Mouse (Mus musculus): ENCODE data around the gene Dohh. TPM values are rescaled to one million over a fixed set of nuclear protein-coding genes. Genes with fewer than 3 reads are reported as not detected.

Dohh gene
- polyA plus RNA-seq, 1 experiment = 96.3 TPM

DNA sequence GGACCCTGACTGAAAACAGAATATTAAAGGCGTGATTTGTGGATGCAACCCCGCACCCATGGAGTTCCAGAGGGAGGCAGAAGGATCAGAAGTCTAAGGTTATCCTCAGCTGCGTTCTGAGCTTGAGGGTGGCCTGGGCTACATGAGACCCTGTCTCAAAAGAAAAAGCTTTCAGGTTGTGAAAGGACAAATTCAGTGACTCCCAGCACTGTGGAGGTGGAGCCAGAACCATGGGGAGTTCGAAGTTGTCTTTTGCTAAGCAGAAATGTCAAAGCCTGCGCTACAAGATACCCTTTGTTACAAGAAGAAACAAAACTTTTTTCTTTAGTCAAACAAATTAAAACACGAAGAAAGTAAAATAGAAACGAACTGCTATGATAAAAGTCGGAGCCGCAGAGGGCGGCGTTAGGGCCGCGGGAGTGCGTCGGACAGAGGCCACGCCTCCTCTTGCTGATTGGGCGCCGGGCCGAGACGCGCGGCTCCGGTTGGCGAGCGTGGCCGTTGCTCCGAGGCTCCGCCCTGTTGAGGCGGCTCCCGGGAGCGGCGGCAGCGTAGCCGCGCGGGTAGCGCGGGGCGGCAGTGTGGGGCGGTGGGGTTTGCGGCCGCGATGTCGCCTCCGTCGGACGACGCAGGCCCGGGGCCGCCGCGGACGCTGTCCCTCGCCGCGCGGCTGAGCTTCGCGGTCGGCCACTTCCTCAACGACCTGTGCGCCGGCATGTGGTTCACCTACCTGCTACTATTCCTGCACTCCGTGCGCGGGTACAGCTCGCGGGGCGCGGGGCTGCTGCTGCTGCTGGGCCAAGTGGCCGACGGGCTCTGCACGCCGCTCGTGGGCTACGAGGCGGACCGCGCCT lies 27.0 kb upstream of the Dohh start, which contains the start of gene Mfsd12:
Gene Mfsd12, plus strand, starts transcription at position 501 of the 854 bp plus-strand sequence.
- DNase-seq (ENCODE audit: low read depth) = no peak

DNA sequence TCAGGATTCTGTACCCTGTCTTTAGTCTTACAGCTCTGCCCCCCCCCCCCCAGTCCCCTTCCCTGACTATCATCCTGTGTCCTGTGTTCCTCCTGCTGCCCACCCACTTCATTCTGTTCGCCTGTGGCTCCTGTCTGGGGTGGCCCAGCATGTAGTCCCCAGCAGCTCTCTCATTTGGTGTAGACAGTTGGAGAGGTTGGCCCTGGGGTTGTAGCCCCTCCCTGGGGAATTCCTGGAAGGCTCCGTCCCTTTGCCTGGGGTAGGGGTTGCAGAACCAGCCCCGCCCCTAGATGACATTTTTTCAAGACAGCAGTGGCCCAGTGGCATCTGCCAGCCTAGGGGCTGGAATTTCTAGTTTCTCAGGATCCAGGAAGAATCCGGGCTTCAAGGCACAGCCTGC lies 26.0 kb upstream of the Dohh start:
- no peak for DNase-seq (ENCODE audit: low read depth)

DNA sequence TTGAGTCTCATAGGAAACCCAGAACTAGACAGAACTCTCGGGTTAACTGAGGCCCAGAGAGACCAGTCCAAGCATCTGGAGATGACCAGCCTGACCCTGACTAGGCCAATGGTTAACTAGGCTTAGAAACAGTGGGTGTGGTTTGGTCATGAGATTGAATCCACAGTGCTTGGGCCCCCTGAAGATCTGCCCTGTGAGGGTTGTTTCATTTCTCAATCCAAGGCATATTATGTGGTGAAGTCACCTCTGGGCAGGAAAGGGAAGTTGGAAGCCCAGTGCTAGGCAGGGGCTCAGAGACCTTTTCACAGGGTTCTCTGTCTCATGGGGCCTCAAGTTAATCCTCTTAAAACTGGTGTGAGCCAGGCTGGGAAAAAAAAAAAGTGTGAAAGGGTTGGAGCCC lies 25.4 kb upstream of the Dohh start:
- no peak for DNase-seq (ENCODE audit: low read depth)

DNA sequence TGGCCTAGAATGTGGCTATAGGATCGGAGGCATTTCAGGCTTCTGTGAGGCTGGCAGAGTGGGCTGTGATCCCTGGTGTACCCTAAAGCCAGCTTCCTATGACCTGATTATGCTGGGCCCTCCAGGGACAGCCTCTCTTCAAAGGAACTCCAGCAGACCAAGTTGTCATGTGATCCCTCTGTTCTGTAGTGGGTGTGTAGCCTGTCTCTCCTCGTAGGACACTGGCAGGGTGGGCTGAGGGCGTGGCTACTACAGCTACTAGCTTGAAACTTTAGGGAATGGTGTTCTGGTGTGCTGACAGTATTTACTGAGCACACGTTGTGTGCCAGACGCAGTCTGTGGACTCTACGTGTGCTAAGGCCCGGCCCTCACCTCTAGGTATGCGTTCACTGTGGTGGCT lies 23.5 kb upstream of the Dohh start:
- no peak for DNase-seq (ENCODE audit: low read depth)

DNA sequence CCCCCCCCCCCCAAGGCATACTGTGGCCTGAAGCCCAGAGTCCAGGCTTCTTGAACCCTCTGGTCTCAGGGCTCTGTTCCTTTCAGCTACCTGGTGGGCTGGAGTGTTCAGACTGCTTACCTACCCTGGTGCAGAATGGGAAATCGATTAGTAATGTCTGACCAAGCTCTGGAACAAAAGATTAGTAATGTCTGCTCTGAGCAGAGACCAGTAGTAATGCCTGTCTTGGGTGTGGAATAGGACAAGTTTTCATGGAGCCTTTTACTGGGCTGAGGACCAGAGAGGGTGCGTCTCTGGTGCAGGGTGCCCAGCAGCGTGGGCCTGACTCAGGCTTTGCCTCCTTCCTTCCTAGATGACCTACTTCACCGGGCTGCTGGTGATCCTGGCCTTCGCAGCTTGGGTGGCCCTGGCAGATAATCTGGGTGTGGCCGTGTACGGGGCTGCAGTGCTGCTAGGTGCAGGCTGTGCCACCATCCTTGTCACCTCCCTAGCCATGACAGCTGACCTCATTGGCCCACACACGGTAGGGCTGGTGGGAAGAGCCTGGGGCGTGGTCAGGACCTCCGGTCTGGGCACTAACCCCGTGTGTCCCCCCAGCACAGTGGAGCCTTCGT lies 21.8 kb upstream of the Dohh start:
- DNase-seq (ENCODE audit: low read depth) = no peak

DNA sequence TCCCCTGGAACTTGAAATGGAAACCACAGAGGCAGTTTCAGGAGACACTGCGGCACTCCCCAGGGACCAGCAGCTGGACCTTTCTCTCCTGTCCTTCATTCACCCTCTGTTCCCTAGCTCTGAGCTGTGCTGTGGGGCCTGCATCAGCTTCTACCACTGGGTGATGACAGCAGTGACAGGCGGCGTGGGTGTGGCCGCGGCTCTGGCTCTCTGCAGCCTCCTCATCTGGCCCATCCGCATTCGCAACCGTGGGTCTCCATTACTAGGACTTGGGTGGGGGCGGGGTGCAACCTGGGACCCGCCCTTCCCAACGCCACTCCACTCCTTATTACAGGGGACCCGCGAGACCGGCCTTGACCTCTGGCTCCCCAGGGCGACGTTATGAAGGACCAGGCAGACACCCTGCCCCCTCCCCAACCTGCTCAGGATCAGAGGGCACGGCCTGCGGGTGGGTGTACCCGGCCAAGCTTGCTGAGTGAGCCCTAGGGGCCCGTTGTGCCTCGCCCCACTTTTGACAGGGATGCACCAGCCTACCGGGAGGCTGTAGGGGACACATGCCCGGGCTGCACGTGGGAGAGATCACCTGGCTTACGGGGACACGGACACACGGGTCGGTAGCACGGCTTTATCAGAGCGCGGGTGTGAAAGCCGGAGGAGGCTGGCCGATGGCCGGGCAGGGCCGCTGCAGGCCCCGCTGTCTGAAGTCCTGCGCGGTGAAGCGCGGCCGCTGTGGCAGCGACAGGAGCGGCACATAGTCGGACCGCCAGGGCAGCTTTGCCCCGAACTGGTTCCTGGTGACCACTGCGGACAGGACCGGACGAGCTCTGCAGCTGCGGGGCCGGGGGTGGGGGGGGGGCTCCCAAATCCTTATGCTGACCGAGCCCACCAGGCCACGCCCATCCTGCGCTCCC lies 20.5 kb upstream of the Dohh start:
- DNase-seq (ENCODE audit: low read depth) = no peak

DNA sequence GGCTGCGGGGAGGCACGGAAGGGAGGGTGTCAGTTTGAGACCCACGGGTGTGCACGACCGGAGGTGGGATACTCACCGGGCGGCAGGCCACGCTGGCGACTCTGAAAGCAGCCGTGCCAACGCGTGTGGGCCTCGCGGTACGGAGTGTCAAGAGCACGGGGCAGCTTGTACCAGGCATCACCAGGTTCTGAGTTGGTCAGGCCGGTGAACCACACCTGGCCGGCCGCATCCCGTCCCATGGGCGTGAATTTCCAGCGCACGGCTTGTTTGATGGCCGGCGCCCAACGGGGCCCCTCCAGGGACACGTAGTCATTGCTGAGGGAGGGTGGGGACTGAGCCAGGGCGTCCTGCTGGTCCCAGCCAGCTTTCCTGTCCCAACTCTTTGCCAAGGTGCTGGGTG lies 19.6 kb upstream of the Dohh start:
- no peak for DNase-seq (ENCODE audit: low read depth)

DNA sequence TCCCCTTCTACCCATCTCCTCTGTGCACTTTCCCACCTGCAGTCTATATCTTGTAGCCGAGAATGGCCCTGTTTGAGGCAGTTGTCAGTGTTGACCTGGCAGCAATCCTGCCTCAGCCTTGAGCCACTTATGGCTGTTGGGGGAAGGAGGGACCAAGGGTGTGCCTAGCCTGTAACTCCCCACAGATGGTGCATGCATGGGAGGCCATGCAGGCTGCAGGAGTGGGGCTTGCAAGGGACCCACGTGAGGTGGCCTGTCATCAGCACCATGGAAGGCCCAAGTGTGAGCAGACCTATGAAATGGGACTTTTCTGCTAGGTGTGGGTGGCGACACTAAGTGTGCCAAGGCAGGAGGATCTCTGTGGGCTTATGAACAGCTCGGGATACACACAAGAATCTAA lies 19.2 kb upstream of the Dohh start:
- no peak for DNase-seq (ENCODE audit: low read depth)

DNA sequence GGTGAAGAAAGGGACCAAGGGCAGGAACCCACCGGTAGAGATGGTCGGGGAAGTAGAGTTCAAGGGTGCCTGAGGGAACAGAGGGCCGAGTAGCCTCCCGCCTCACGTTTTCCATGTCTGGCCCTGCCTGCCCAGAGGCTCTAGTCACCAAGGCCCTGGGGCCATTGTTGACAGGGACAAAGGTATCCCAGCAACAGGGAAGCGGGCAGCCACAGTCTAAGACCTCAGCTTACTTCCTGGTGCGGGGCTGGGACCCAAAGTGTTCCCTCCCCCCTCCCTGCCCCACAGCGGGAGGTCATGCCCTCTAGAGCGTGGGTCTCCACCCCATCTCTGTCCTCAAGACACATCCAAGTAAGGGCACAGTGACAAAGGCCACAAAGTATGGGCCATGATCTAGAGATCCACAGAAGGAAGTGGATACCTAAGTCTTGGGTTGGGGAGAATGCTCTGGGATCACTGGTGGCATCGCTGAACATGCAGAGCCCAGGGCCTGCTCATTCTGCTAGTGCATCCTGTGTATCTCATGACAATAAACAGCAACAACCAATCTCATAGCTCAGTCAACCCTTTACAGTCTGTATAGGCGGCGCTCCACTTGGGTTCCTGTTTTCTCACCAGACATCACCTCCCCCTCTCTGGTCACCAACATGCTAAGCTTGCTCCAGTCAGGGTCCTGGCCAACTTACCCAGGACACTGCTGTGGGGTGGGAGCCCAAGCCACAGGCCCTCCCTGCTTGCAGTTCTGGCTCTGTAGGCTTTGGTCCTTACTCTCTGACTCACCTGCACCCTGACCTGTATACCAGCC lies 18.4 kb upstream of the Dohh start, which contains the start of gene 4930404N11Rik:
Gene 4930404N11Rik, minus strand, starts transcription at position 145 of the 805 bp plus-strand sequence.
- DNase-seq (ENCODE audit: low read depth) = no peak

DNA sequence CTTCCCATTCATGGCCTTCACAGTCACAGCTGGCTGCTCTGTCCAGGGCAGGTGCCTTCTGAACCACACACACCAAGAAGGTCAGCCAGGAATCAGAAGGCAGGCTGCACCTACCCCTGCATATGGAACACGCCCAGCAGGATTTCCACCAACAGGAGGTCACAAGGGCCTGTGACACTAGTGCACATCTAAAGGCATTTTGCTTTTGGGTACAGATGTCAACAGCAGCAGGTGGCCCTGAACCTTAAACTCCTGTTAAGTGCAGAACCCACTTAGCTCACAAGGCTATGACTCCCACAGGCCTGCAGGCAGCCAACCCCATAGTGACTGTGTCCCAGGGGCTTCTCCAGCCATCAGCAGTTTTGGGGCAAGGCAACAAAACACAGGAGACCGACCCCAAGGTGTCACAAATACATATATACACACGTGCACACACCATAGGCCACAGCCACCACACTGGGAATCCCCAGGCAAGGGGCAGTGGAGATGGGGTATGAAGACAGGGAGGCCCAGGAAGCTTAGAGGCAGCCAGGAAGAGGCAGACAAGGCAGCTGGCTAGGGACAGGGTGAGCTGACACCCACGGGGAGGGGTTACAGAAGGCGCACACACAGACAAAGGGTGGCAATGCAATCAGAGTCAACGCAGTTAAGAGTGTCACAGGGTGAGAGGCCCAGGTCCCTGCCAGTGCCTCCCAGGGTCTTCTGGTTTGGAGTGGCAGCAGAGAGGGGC lies 17.6 kb upstream of the Dohh start:
- no peak for DNase-seq (ENCODE audit: low read depth)

DNA sequence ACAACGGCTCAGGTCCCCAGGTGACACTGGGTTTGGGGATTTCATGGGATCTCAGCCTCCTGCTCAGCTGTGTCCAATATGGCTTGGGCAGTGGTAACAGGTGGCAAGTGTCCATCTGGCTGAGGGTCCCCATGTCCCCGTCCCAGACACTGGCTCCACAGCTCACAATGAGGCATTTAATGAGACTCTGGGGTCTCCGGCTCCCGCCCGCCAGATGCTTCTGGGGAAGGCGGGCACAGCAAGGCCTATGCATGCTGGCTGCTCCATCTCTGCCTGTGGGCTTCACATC lies 17.1 kb upstream of the Dohh start:
- DNase-seq (ENCODE audit: low read depth) = no peak

DNA sequence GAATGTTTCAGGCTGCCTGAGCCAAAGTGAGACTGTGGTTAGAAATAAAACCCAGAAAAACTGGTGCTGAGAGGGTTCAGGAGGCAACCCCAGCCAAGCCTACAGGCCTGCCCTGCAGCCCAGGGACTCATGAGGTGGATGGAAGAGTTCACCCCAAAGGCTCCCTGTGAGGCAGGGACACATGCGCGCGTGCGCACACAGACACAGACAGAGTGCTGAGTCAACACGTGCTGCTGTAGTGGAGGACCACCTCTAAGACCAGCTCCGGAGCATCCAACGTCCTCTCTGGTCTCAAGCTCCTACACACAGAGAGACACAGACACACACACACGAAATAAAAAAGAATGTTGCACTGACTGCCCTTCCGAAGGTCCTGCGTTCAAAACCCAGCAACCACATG lies 8.9 kb upstream of the Dohh start:
- no peak for DNase-seq (ENCODE audit: low read depth)

DNA sequence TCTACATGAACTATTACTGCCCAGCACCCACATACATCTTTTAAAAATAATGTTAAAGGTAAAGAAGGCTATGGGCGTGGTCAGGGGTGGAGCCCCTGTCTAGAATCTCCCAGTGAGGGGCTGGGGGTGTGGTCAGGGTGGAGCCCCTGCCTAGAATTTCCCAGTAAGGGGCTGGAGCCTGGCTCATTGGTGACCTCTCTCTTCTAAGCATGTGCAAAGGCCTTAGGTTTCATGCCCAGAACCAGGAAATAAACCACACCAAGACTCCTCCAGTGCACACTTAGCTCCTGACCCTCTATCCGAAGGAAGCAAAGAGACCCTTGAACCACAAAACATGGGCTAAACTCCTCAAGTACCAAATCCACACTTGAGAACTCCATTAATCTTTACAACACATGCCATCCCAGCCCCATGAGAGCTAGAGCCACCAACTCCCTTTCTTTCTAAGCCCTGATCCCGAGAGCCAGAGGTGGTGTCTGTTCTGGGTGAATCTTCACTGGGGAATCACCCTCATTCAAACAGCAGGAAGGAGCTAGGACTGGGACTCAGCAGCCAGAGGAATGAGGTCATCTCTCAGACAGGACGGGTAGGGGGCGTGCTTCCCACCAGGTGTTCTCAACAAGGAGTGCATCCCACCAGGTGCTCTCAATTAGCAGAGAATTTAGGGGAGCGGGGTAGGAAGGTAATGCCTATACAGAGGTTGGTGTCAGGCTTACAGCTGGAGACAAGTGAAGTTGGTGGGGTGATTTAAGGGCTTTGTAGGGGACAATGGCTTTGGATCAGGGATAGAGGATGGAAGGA lies 7.5 kb upstream of the Dohh start:
- no peak for DNase-seq (ENCODE audit: low read depth)

DNA sequence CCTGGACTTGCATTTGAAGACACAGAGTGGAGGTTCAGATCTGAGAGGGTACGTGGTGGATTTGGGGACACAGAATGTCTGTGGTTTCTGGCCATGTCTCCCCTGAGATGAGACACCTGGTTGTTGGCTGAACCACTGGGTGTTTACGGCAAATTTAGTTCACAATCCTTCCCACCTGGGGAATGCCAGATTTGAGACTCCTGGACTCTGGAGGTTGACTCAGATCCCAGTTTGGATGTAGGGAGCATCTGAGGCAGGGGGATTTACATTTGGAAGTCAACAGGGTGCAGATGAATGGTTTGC lies 6.9 kb upstream of the Dohh start:
- DNase-seq (ENCODE audit: low read depth) = no peak

DNA sequence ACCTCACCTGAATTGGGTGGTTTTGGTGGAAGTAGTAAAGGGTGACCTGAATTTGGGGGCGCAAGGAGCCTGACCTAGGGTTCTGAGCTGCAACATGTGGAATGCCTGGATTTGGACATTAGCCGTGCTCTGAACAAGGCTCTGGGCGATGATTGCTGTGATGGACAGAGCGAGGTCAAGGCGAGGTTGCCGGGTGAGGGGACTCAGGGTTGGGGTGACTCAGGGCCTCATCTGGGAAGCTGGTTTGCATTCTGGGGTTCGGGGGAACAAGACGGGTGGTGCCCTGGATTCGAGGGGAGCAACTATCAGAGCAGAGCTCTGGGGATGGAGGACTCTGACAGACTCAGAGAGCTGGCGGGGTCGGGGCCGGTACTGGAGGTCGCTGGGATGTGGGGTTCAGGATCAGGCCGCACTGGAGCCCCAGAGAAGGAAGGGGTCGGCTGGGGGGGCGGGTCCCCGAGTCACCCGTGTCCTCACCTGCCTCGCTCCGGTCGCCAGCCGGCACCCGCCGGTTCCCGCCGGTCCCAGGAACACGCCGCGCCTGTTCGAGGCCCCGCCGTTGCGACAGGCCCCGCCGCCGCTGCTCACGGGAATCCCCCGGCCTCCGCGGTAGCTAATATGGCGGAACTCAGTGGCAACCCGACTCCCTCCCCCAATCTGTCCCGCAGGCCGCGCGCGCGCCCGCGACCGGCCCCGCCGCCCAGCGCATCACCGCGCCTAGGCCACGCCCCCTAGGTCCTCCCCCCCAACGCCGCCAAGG lies 6.3 kb upstream of the Dohh start, which contains the start of gene Fzr1:
Gene Fzr1, minus strand, starts transcription at position 724 of the 760 bp plus-strand sequence.
- DNase-seq (ENCODE audit: low read depth) = no peak

DNA sequence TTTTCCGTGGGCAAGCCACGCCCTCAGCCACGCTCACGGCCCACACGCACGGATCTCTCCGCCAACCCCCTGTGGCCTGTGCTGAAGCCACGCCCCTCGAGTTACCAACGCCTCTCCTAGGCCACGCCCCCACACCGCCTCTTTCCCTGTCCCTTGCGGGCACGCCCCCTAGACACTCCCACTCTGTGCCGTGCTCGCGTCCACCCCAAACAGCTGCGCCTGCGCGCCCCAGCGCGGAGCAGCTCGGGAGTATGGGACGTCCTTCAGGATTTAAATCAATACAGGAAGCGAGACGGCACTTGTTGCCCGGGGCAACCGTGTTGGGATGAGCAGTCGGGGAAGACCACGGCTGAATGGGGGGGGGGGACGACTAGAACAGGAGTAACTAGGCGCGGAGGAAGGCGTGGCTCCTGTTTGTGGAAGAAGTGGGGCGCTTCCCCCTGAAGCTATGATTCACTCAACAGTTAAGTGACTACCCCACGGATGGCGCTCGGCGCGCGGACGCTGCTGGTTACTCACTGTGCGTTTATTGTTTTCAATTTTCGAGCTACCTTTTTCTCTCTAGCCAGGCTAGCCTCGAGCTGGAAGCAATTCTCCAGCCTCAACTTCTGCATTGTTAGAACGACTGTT lies 5.6 kb upstream of the Dohh start:
- DNase-seq (ENCODE audit: low read depth) = peak; percentile 91

DNA sequence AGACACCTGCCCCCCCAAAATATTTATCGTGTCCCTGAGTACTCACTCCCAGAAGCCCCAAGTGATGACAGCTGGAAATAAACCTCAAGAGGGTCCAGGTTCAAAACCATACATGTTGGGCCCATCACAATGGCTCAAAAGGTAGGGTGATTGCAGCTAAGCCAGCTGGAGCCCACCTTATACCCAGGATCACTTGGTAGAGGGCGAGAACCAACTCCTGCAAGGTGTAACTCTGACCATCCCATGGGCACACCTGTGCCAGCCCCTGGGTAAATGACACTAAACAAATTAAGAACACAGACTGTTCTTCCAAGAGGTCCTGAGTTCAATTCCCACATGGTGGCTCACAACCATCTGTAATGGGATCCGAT lies 5.1 kb upstream of the Dohh start:
- DNase-seq (ENCODE audit: low read depth) = no peak

DNA sequence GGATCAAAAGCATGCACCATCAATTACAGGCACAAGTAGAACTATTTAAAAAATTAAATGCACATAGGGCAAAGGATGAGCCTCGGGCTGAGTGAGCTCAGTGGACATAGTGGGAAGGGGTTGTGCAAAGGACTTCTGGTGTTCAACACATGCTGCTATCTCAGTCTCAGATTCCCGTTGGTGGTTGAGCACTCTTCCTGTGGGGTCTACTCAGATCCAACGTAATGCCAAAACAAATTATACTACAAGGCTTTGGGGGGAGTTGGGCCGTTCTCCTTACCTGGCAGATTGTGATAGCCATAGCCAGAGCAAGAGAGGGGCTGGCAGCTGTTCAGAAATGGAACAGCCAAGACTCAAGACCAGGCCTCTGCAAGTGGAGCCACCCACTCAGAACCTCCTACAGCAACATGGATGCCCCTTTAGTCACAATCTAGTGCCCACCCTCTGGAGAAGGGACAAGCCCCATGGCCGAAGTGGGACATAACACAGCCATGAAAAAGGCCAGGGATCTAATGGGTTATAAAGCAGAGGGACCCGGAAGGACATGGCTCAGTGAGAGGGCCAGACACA lies 4.3 kb upstream of the Dohh start:
- DNase-seq (ENCODE audit: low read depth) = no peak

DNA sequence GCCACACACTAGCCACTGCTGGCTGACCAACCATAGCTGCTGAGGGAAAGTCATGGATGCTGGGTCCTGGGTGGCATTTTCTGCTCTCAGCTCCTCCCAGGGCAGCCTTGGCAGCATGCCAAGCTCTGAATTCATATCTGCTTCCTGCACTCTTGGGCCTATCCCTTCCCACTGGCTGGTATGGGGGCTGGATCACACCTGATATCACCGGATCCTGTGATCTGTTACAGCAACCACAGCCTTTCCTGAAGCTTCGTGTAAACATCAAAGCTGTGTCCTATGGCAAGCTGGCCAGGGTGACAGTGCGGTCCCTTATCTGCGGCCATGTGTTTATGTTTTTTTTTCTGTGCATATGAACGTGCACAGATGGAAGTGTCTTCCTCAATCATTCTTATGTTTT lies 2.2 kb upstream of the Dohh start:
- no peak for DNase-seq (ENCODE audit: low read depth)

All from gonadal fat pad, adult 2 months (tissue).